Mouse (Mus musculus): ENCODE measurements at regions not wholly inside any gene's neighbourhood (a gene's known extent, or its start where the extent isn't known, plus 50 kb on each side); places are given as distances from the start of the nearest gene placed in this dataset.

DNA sequence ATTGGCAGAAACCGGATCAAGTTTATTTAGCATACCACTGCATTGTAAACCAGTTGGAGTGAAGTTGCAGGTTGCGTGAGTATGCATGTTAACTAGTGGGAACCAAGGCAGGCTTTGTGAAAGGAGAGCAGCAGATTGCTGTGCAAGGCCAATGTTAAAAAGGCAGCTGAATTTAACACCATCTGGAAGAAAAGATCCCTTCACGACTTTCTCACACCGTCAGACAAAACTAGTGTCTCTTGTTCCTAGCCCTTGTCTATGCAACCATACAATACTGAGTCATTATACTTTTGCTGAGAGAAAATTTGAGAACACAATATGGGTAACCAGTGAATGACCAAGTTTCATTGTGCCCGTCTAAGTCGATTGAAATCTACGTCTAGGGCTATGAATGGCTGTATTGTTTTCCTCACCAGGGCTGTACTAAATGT is 237.8 kb downstream of the Mef2c start:
- Histone ChIP-seq H3K9me3 (replicated peaks; ENCODE audit: low read length) (no peaks in the 10 kb centered on the region), H3K4me1 (replicated peaks; ENCODE audit: insufficient read depth, low read length) (no peaks in the 10 kb centered on the region), H3K4me2 (ENCODE audit: low read length) (no peak overlapping the region), H3K36me3 (ENCODE audit: insufficient read depth, low read length) (no peaks in the 10 kb centered on the region), H3K4me3 (replicated peaks; ENCODE audit: low read depth, low read length) (no peak overlapping the region), H3K27ac (no peak overlapping the region), H3K27me3 (ENCODE audit: insufficient read depth, low read length) (peaks cover 44% of the 10 kb centered on the region), H3K9ac (ENCODE audit: low read depth, low read length) (no peak overlapping the region)
- DNase-seq (ENCODE audit: low spot score): no peak
- WGBS: 38% methylated on average over 7 of the region's 7 CpGs
- ATAC-seq (replicated peaks; ENCODE audit: low FRiP score, low read depth): no peak
- no peak for TF ChIP-seq CTCF (IDR thresholded peaks at IDR 0.05; ENCODE audit: low read depth)

DNA sequence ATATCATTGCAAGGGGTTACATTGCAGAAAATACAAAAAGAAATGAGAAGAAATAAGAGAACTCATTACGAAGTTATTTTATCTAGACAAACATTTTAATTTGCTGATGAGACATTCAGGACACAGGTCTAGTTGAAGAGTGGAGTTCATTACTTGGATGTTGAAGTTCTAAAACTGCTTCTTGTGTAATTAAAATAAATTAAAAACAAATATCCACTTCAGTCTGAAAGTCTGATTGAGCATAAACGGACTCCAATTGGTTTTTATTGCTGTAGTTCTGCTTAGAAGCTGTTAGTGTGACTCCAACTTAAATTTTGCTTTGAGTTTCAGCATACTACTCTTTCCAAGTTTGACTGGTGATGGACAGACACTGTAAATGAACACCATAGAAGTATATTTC is 238.3 kb downstream of the Mef2c start:
- Histone ChIP-seq H3K4me3 (replicated peaks; ENCODE audit: low read depth, low read length) (no peak overlapping the region), H3K4me2 (ENCODE audit: low read length) (no peak overlapping the region), H3K27me3 (ENCODE audit: insufficient read depth, low read length) (peaks cover 43% of the 10 kb centered on the region), H3K9ac (ENCODE audit: low read depth, low read length) (no peak overlapping the region), H3K36me3 (ENCODE audit: insufficient read depth, low read length) (no peaks in the 10 kb centered on the region), H3K9me3 (replicated peaks; ENCODE audit: low read length) (no peaks in the 10 kb centered on the region), H3K27ac (no peak overlapping the region), H3K4me1 (replicated peaks; ENCODE audit: insufficient read depth, low read length) (no peaks in the 10 kb centered on the region)
- no peak for ATAC-seq (replicated peaks; ENCODE audit: low FRiP score, low read depth)
- TF ChIP-seq CTCF (IDR thresholded peaks at IDR 0.05; ENCODE audit: low read depth): no peak
- no peak for DNase-seq (ENCODE audit: low spot score)
- WGBS: 64% methylated on average over 2 of the region's 2 CpGs

GRCm38 (mm10) chr13:83742546-83742945 is 238.7 kb downstream of the Mef2c start:
- ATAC-seq (replicated peaks; ENCODE audit: low FRiP score, low read depth): no peak
- H3K9ac ChIP-seq (ENCODE audit: low read depth, low read length): no peak overlapping the region
- H3K9me3 ChIP-seq (replicated peaks; ENCODE audit: low read length): no peaks in the 10 kb centered on the region
- no peaks in the 10 kb centered on the region for H3K36me3 ChIP-seq (ENCODE audit: insufficient read depth, low read length)
- DNase-seq (ENCODE audit: low spot score): no peak
- no peak overlapping the region for H3K4me2 ChIP-seq (ENCODE audit: low read length)
- no peak overlapping the region for H3K4me3 ChIP-seq (replicated peaks; ENCODE audit: low read depth, low read length)
- no peak overlapping the region for H3K27ac ChIP-seq
- WGBS: 72% methylated on average over 3 of the region's 3 CpGs
- no peaks in the 10 kb centered on the region for H3K4me1 ChIP-seq (replicated peaks; ENCODE audit: insufficient read depth, low read length)
- H3K27me3 ChIP-seq (ENCODE audit: insufficient read depth, low read length): peaks cover 38% of the 10 kb centered on the region
- TF ChIP-seq CTCF (IDR thresholded peaks at IDR 0.05; ENCODE audit: low read depth): no peak

- no peak for TF ChIP-seq CTCF (IDR thresholded peaks at IDR 0.05; ENCODE audit: low read depth)
- WGBS: 78% methylated on average over 2 of the region's 2 CpGs
- Histone ChIP-seq H3K36me3 (ENCODE audit: insufficient read depth, low read length) (no peaks in the 10 kb centered on the region), H3K27ac (no peak overlapping the region), H3K4me1 (replicated peaks; ENCODE audit: insufficient read depth, low read length) (no peaks in the 10 kb centered on the region), H3K9me3 (replicated peaks; ENCODE audit: low read length) (no peaks in the 10 kb centered on the region), H3K27me3 (ENCODE audit: insufficient read depth, low read length) (peaks cover 35% of the 10 kb centered on the region), H3K9ac (ENCODE audit: low read depth, low read length) (no peak overlapping the region), H3K4me3 (replicated peaks; ENCODE audit: low read depth, low read length) (no peak overlapping the region), H3K4me2 (ENCODE audit: low read length) (no peak overlapping the region)
- DNase-seq (ENCODE audit: low spot score) (no peak), ATAC-seq (replicated peaks; ENCODE audit: low FRiP score, low read depth) (no peak)
These were observed 239.5 kb downstream of the Mef2c start for GRCm38 (mm10) chr13:83743381-83743780.

DNA sequence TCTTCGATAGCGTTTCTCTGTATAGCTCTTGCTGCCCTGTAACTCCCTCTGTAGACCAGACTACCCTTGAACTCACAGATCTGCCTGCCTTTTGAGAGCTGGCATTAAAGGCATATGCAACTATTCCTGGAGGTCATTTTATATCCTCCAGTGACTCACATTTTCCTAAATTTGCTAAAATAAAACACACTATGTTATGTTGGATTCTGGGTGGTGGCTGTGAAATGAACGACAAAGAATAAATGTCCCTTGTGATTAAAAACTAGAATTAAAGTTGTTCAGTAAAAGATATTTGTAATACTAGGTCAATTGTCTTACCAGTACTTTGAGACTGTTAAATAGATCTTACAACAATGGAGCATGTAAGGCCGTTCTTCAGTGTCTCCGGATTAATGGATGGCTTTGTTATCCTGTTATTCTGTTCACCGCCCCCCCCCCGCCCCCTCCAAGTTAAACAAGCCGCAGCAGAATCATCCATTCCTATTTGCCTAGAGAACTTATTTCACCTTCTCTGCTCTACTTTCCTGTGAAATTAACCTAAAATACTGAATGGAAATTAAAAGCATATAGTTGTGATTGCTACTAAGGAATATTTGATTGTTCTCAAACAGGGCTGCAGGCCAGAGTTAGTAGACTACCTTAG is 240.4 kb downstream of the Mef2c start:
- no peak for TF ChIP-seq CTCF (IDR thresholded peaks at IDR 0.05; ENCODE audit: low read depth)
- H3K27me3 ChIP-seq (ENCODE audit: insufficient read depth, low read length): peaks cover 30% of the 10 kb centered on the region

DNA sequence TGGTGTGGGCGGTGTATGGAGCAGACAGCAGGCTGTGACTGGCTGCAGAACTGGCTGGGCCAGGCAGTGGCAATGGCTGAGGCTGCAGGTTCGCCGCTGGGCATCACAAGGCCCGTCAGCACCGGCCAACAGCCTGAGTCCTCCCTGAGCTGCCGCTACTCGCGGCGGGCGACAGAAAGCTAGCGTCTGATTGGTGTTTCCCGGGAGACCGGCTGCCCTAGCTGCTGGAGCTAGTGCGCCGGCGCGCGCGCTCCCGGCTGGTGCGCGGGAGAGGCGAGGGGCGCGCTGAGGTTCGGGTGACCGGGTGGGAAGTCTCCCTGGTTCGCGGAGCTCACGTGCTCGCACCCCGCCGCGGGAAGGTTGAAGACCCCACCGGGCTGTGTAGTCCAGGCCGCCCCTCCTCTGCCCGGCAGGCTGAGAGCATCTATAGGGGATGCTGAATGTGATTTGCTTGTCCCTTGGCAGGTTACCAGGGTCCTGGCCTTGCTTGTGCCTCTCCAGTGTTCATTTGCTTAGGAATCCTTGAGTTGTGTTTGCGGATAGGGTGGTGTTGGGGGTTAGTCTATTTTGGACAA is 241.2 kb downstream of the Mef2c start:
- Histone ChIP-seq H3K4me1 (replicated peaks; ENCODE audit: insufficient read depth, low read length) (no peaks in the 10 kb centered on the region), H3K4me3 (replicated peaks; ENCODE audit: low read depth, low read length) (peak overlapping the region; percentile 43), H3K36me3 (ENCODE audit: insufficient read depth, low read length) (no peaks in the 10 kb centered on the region), H3K4me2 (ENCODE audit: low read length) (peak overlapping the region; percentile 82), H3K9me3 (replicated peaks; ENCODE audit: low read length) (no peaks in the 10 kb centered on the region), H3K9ac (ENCODE audit: low read depth, low read length) (peak overlapping the region; percentile 37; the same call in 1 of the 2 replicates), H3K27ac (no peak overlapping the region), H3K27me3 (ENCODE audit: insufficient read depth, low read length) (peaks cover 22% of the 10 kb centered on the region)
- peak; percentile 68 for DNase-seq (ENCODE audit: low spot score)
- WGBS: under 1% methylated on average over 38 of the region's 38 CpGs
- no peak for TF ChIP-seq CTCF (IDR thresholded peaks at IDR 0.05; ENCODE audit: low read depth)
- peak; percentile 98 for ATAC-seq (replicated peaks; ENCODE audit: low FRiP score, low read depth)

More for the DNA sequence above, 240.4 kb downstream of the Mef2c start:
- Histone ChIP-seq H3K27ac (no peak overlapping the region), H3K4me3 (replicated peaks; ENCODE audit: low read depth, low read length) (0 out of 2 replicates have a peak overlapping the region, but pooled peaks have one; percentile 43), H3K9me3 (replicated peaks; ENCODE audit: low read length) (no peaks in the 10 kb centered on the region), H3K9ac (ENCODE audit: low read depth, low read length) (no peak overlapping the region), H3K4me1 (replicated peaks; ENCODE audit: insufficient read depth, low read length) (no peaks in the 10 kb centered on the region), H3K4me2 (ENCODE audit: low read length) (peak overlapping the region; percentile 82), H3K36me3 (ENCODE audit: insufficient read depth, low read length) (no peaks in the 10 kb centered on the region)
- DNase-seq (ENCODE audit: low spot score) (no peak), ATAC-seq (replicated peaks; ENCODE audit: low FRiP score, low read depth) (no peak)
- 55% methylated on average over 8 of the region's 8 CpGs for WGBS

Data from kidney, postnatal 0 days (tissue).